Mouse (Mus musculus) brain, embryonic 14.5 days (tissue): ENCODE measurements around the gene Gm6657. TPM values are rescaled to one million over a fixed set of nuclear protein-coding genes. Genes with fewer than 3 reads are reported as not detected.

Experiments
- DNase-seq: peaks from one replicate; pipeline ENCODE4 v3.0.0-alpha.2; 2011; ENCODE audit warnings: low read depth
- CTCF ChIP-seq: fragments of 200-500 bp; IDR thresholded peaks from 2 replicates; pipeline ENCODE4 v1.5.1; 2012; ENCODE audit warnings: inconsistent platforms, mild to moderate bottlenecking, moderate library complexity, borderline replicate concordance; ENCODE audit not compliant: insufficient read depth, insufficient read length; ENCODE audit errors: extremely low read depth
- POLR2A ChIP-seq: fragments of 200-500 bp; IDR thresholded peaks from 2 replicates; pipeline ENCODE4 v1.6.1; 2012; ENCODE audit warnings: mild to moderate bottlenecking, inconsistent platforms, borderline replicate concordance; ENCODE audit not compliant: poor library complexity, insufficient read depth, insufficient read length, severe bottlenecking; ENCODE audit errors: extremely low read depth
- polyA plus RNA-seq: library from polyadenylated mRNA; depleted of rRNA; stranded (reverse); fragments of >200 nt; gene quantifications from 2 replicates; pipeline ENCODE4 v1.2.3, GENCODE M21; 2012; rRNA removed

Gene Gm6657
- not detected in 2 replicates for polyA plus RNA-seq

DNA sequence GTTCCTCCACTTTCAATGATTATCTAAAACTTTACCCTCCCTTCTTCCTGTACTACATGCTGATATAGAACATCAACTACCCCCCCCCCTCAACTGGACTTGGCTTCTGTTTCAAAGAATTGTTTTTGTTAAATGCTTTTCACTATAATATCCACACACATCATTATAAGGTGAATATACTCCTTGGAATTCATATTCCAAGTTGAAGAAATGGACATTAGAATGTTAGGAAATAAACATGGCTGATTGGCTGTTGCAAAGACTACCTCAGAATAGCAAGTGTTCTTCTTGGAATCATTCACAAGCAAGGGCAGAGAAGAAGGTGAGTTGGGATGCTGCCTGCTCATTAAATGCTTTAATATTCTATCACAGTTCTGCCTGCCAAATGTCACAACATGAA lies at the start of gene Gm6657:
Gm6657 (plus strand) TSS at position 301 of the 400 bp plus-strand sequence.
- DNase-seq = peak; percentile 30
- no peak for TF ChIP-seq CTCF
- no peak for TF ChIP-seq POLR2A

GRCm38 (mm10) chr12:78153308-78154002 lies 40.6 kb upstream of the Gm6657 start:
- no peak for TF ChIP-seq CTCF
- TF ChIP-seq POLR2A = no peak
- peak; percentile 93 for DNase-seq

GRCm38 (mm10) chr12:78170178-78170577 lies 23.9 kb upstream of the Gm6657 start:
- TF ChIP-seq POLR2A = no peak
- no peak for TF ChIP-seq CTCF

DNA sequence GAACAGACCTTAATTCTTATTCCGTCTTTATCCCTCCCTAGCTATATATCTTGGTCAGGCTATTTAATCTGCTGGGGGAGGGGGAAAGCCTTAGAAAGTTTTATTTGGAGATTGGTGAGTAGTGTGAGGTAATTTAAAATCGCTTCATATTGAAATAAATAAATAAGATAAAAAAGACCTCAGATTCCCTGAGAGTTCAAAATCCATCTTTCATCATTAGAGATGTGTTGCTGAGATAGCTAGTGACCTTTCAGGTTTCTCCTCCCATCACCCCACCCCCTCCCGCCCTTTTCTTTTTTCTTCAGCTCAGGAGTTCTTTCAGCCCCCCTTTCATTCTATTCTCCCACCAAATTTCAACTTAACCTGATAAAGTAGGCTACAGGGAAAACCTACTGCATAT lies 20.1 kb upstream of the Gm6657 start:
- TF ChIP-seq CTCF (no peak), POLR2A (no peak)
- no peak for DNase-seq

More at GRCm38 (mm10) chr12:78170178-78170577, 23.9 kb upstream of the Gm6657 start:
- DNase-seq = no peak

DNA sequence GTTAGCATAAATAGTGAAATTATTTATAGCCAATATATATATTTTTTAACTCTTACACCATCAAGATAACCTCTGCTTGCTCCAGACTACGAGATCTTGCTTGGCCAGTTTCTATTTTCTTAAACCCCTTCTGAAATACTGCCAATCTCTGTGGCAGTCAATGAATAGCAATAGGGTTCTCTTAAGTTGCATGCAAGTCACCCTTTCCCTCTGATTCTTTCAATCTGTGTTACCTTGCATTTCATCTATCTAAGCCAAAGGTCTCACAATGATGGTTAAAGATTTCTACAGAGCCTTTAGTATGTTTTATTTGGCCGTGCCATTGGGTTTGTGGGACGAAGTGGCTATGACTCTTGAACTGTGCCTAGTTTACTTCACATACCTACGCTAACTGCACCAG lies 19.4 kb upstream of the Gm6657 start:
- TF ChIP-seq POLR2A = no peak
- no peak for TF ChIP-seq CTCF
- no peak for DNase-seq

GRCm38 (mm10) chr12:78181452-78181851 lies 12.6 kb upstream of the Gm6657 start:
- TF ChIP-seq POLR2A = no peak
- TF ChIP-seq CTCF = no peak
- DNase-seq = no peak

GRCm38 (mm10) chr12:78195368-78195767 lies 1.3 kb downstream of the Gm6657 start:
- no peak for TF ChIP-seq CTCF
- TF ChIP-seq POLR2A = no peak
- no peak for DNase-seq

- TF ChIP-seq POLR2A (no peak), CTCF (no peak)
- peak; percentile 45 for DNase-seq
Measured at GRCm38 (mm10) chr12:78203646-78204045, 9.6 kb downstream of the Gm6657 start.

DNA sequence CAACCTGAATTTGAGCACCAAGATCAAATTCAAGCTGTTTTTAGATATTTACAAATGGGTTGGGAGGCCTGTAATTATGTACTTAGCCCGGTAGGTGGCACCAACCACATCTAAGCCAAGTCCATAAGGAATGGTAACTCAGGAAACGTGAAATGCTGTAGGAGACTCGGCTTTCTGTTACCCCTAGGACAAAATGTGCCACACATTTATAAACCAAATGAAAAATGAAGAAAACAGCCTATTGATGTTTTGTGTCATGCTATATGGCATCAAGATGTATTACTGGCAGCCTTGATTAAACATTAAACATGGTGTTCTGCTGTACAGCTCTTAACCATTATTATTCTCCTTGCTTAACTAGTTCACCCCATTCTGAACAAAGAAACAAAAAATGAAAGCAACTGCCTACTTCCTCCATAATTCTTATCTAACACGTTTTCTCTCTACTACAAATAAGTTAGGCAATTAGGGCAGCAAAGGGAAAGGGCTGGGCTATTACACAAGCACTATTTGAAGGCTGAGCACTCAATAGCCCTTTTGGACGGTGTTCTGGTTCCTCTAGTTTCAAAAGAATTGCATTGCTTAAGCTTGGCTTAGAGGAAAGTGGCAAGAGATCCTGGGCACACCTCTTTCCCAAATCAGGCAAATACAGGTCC lies 12.0 kb downstream of the Gm6657 start:
- peak; percentile 90 for DNase-seq

DNA sequence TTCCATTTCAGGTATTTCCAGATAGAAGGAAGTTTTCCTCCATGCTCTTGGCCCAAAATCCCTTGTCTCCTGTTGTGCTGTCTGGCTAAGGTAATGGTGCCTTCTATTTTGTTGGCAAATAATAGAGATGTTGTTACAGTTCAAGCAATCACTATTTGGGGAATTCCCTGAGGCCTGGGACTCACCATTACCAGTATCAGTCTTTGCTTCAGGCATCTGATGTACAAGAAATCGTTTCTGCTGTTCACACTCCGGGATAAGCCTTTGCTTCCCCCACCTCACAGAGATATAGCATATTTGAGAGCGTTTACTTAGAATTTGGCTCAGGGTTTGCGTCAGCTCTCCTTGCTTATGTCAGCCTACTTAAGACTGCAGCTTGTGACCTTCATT lies 12.5 kb downstream of the Gm6657 start:
- TF ChIP-seq POLR2A = no peak
- TF ChIP-seq CTCF = no peak
- no peak for DNase-seq

More for the DNA sequence above, 12.0 kb downstream of the Gm6657 start:
- TF ChIP-seq CTCF = peak; percentile 71; the same call in 1 of the 2 replicates
- no peak for TF ChIP-seq POLR2A

GRCm38 (mm10) chr12:78209856-78210255 lies 15.8 kb downstream of the Gm6657 start:
- TF ChIP-seq CTCF (no peak), POLR2A (no peak)
- no peak for DNase-seq
